Mouse (Mus musculus): ENCODE measurements around the gene Rhag.

Gene Rhag

DNA sequence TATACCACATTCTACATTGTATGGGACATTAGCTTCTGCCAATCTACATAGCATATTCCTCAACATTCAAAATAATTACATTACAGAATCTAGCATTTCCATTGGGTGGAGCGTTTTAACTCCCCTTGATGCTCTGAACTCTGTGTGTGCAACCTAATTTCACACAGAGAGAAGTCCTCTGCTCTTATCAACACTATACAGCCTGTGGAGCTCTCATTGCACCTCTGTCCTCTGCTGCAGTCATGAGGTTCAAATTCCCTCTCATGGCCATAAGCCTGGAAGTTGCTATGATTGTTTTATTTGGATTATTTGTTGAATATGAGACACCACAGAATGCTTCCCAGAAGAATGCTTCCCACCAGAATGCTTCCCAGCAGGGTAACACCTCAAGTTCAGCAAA, at the start of gene Rhag:
Gene Rhag (plus strand): TSS at position 193 of the 400 bp plus-strand sequence.
- DNase-seq (ENCODE audit: low read depth, low spot score) = no peak

- no peak for DNase-seq (ENCODE audit: low read depth, low spot score)
Measured at GRCm38 (mm10) chr17:40763662-40764061, 47.3 kb upstream of the Rhag start.

DNA sequence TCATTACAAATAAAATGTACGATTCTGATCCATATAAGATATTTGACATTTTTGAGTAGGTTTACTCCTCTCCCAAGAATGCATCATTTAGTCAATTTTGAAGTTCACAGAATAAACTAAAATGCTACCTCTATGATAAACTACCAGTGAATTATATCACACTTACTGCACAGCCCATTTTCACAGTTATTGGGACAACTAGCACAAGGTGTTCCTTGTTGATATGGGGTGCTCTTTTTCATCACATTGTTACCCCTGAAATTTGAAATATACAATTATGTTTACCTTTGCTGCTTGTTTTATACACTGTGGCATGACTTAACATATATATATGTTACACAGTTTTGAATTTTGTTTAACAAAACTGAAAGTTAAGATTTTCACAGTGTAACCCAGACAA, 43.8 kb upstream of the Rhag start:
- no peak for DNase-seq (ENCODE audit: low read depth, low spot score)

DNA sequence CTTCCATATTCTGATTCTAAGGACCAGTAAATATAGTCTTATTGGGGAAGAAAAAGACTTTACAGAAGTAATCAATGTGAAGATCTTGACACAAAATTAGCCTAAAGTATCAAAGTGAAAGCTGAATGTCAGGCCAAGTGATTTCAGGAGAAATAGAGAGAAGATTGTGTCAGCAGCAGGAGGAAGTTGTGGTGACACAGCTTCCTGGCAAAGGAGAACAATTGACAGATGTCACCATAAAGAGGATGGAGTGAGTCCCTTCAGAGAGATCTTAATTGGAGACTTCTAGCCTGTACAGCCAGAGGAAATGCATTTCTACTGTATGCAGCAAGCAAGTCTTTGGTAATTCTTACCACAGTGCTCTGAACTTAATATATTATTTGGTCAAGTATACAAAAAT, 21.0 kb upstream of the Rhag start:
- DNase-seq (ENCODE audit: low read depth, low spot score) = no peak

- DNase-seq (ENCODE audit: low read depth, low spot score) = peak; percentile 20
Measured at GRCm38 (mm10) chr17:40793921-40794854, 16.7 kb upstream of the Rhag start.

- DNase-seq (ENCODE audit: low read depth, low spot score) = no peak
Measured at GRCm38 (mm10) chr17:40802707-40803340, 8.1 kb upstream of the Rhag start.

GRCm38 (mm10) chr17:40806550-40806949, 4.4 kb upstream of the Rhag start:
- DNase-seq (ENCODE audit: low read depth, low spot score) = no peak

GRCm38 (mm10) chr17:40806953-40807572, 3.9 kb upstream of the Rhag start, which contains the start of gene Crisp2:
TSS of gene Crisp2 (minus strand) at chr17:40807003.
- DNase-seq (ENCODE audit: low read depth, low spot score) = no peak

DNA sequence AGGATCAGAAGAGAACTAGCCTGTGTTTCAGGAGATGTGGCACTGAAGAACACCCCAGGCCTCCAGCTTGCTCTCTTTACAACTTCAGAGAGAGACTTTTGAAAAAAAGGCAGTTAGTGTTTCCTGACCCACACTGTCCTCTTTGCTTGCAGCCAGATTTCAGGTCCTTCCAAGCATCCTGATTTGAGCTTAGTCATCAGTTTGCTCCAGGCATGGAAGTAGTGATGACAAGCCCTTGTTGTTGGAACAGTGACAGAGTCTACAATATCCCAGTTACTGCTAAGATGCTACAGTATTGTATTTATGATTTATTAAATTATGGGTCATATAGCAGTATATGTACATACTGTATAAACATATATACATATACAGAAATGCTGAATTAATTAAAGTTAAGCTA, 2.9 kb upstream of the Rhag start:
- no peak for DNase-seq (ENCODE audit: low read depth, low spot score)

DNA sequence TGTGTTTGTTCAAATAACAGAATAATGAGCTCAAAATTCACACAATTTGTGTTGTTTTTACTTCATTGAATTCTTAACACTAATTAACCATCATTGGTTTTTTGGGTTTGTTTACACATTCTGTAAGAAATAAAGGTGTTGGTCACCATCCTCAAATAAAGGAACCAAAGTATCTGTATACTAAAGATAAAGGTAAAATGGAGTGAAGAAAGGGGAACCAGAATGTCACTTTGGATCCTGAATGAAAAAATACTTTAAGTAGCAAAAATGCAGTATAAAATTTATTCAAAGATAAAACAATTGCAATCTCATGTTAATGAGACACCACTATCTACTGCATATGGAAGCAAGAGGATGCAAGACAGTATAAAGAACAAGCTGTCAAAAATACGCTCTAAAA, 634 bp downstream of the Rhag start:
- no peak for DNase-seq (ENCODE audit: low read depth, low spot score)

- DNase-seq (ENCODE audit: low read depth, low spot score) = no peak
Measured at GRCm38 (mm10) chr17:40812259-40812658, 1.3 kb downstream of the Rhag start.

GRCm38 (mm10) chr17:40817340-40817943, 6.5 kb downstream of the Rhag start:
- DNase-seq (ENCODE audit: low read depth, low spot score) = no peak

- DNase-seq (ENCODE audit: low read depth, low spot score) = no peak
Measured at GRCm38 (mm10) chr17:40821477-40821876, 10.6 kb downstream of the Rhag start.

DNA sequence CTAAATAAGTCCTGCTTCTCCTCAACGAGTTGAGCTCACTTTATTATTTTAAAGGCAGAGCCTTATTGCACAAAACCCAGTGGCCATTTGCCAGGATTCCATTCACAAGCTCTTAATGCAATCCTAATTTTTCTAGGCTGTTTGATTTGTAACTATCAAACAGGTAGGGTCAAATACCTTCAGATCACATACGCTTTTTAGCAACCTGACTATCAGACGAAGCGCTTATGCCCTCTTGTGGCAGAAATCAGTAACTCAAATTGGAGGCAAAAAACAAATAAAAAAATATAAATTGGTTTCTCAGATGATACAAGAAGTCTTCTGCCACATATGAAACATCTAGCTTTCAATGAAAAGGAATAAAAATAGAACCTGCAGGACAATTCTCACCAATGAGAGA, 12.9 kb downstream of the Rhag start:
- DNase-seq (ENCODE audit: low read depth, low spot score) = no peak

GRCm38 (mm10) chr17:40824549-40824948, 13.6 kb downstream of the Rhag start:
- no peak for DNase-seq (ENCODE audit: low read depth, low spot score)

GRCm38 (mm10) chr17:40831870-40832269, 20.9 kb downstream of the Rhag start:
- DNase-seq (ENCODE audit: low read depth, low spot score) = no peak

GRCm38 (mm10) chr17:40837308-40837707, 26.4 kb downstream of the Rhag start:
- DNase-seq (ENCODE audit: low read depth, low spot score) = no peak

DNA sequence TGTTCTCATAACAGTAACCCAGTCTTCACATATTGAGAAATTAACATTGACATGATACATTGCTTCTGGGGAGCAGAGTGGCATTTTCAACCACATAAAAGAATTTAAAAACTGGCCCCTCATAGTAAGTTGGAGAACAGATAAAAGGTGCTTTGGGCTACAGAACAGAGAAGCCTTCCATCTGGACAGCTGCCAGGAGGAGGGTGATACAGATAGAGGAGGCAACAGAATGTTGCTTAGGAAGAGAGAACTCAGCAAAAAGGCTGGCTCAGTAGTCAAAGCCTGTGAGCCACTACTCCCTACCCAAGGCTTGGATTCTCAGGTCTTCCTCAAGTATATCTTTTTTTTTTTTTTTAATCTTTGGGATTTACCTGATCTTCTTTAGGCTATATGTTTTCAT, 44.1 kb downstream of the Rhag start:
- no peak for DNase-seq (ENCODE audit: low read depth, low spot score)

DNA sequence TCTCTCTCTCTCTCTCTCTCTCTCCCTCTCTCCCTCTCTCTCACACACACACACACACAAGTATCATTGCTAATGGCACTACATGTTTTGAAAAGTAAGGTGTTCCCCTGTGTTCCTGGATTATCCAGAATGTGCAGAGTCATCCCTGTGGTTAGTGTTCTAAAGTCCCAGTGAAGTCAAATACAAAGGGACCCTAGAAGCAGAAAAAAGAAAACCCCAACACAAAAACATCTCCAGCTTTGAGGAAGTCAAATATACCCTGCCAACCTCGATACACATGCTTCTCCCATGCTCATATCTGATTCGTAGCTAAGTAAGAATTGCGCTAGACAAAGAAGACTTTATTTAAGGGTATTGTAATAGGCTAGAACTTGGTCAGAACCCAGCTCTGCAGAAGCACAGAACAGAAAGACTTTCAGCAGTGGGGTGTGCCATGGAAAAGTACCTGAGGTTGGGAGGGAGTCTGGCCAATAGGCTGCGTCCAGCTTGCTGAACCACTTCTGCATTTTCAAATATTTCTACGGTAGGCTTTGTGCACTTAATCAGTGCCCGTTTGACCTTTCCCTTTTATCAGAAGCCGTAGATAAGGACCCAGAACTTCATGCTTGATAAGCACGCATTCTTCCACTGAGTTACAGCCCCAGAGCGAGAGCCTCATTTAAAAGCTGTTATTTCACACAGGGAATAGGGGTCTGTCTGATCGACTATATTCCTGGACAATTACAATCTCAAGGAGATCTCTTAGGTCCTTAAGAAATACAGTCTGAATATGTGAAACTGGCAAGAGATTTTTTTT, 58.2 kb downstream of the Rhag start:
- DNase-seq (ENCODE audit: low read depth, low spot score) = no peak

GRCm38 (mm10) chr17:40872626-40873025, 61.7 kb downstream of the Rhag start:
- no peak for DNase-seq (ENCODE audit: low read depth, low spot score)

DNA sequence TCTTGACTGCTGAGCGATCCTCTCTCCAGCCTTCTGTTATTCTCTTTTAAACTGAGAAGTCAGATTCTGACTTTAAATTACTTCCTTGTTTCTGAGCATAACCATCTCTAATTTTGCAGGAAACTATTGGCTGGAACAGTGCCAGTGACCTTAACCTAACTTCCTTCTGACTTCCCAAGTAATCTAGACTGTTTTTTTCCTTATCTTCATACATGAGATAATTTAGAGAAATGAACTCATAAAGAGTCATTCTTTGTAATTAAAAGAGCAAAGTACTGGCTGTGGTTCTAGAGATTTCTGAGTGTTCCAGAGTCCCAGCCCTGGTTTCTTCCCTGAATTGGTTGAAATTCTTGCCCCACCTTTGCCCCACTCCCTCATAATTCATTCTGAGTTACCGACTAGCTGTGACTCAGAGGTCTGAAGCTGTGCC, 62.7 kb downstream of the Rhag start:
- no peak for DNase-seq (ENCODE audit: low read depth, low spot score)

Data from WW6 (cell line).